Mouse (Mus musculus) brain, embryonic 14.5 days (tissue): ENCODE measurements around the gene Lyar.

Experiments
- CTCF ChIP-seq: fragments of 200-500 bp; IDR thresholded peaks from 2 replicates; pipeline ENCODE4 v1.5.1; 2012; ENCODE audit warnings: inconsistent platforms, mild to moderate bottlenecking, moderate library complexity, borderline replicate concordance; ENCODE audit not compliant: insufficient read depth, insufficient read length; ENCODE audit errors: extremely low read depth
- POLR2A ChIP-seq: fragments of 200-500 bp; IDR thresholded peaks from 2 replicates; pipeline ENCODE4 v1.6.1; 2012; ENCODE audit warnings: mild to moderate bottlenecking, inconsistent platforms, borderline replicate concordance; ENCODE audit not compliant: poor library complexity, insufficient read depth, insufficient read length, severe bottlenecking; ENCODE audit errors: extremely low read depth

- TF ChIP-seq CTCF (no peak), POLR2A (no peak)
These were observed 431 bp upstream of the Lyar start for GRCm38 (mm10) chr5:38219771-38220307.
